Mouse (Mus musculus) neural tube, embryonic 14.5 days (tissue): Measurements from ENCODE around the gene Usp18. TPM values are rescaled to one million over a fixed set of nuclear protein-coding genes. Genes with fewer than 3 reads are reported as not detected.

ENCODE experiments used
- ATAC-seq: fragments of 200-750 bp; cut with Nextera tagmentation; 2 replicates; pipeline ENCODE4 v1.8.0; 2017; ENCODE audit warnings: low read depth, mild to moderate bottlenecking, moderate TSS enrichment, moderate library complexity
- H3K27ac ChIP-seq: fragments of 300-500 bp; sonication (generic); 2 replicates; pipeline ENCODE4 v1.5.1; 2014; ENCODE audit warnings: low read depth, mild to moderate bottlenecking, control low read depth, low read length, moderate library complexity, mixed read lengths
- H3K27me3 ChIP-seq: fragments of 300-500 bp; sonication (generic); 2 replicates; pipeline ENCODE4 v1.6.1; 2014; ENCODE audit warnings: low read length; ENCODE audit not compliant: control insufficient read depth, insufficient read depth
- H3K36me3 ChIP-seq: fragments of 300-500 bp; sonication (generic); 2 replicates; pipeline ENCODE4 v1.6.1; 2014; ENCODE audit warnings: low read length, mixed read lengths; ENCODE audit not compliant: control insufficient read depth, insufficient read depth
- H3K4me1 ChIP-seq: fragments of 300-500 bp; sonication (generic); 2 replicates; pipeline ENCODE4 v1.6.1; 2014; ENCODE audit warnings: low read length; ENCODE audit not compliant: control insufficient read depth, insufficient read depth
- H3K4me2 ChIP-seq: fragments of 300-500 bp; sonication (generic); 2 replicates; pipeline ENCODE4 v1.6.1; 2014; ENCODE audit warnings: mild to moderate bottlenecking, low read depth, low read length, control low read depth
- H3K4me3 ChIP-seq: fragments of 300-500 bp; sonication (generic); 2 replicates; pipeline ENCODE4 v1.5.1; 2014; ENCODE audit warnings: low read depth, low read length, control low read depth, mixed read lengths
- H3K9ac ChIP-seq: fragments of 300-500 bp; sonication (generic); replicated peaks from 2 replicates; pipeline ENCODE4 v1.6.1; 2014; ENCODE audit warnings: low read depth, mild to moderate bottlenecking, control low read depth, low read length, mixed read lengths
- H3K9me3 ChIP-seq: fragments of 300-500 bp; sonication (generic); 2 replicates; pipeline ENCODE4 v1.6.1; 2016; ENCODE audit warnings: low read length; ENCODE audit not compliant: control insufficient read depth
- WGBS: fragments of 180-500 bp; shearing (Covaris S2); extraction: QIAGEN DNeasy Blood & Tissue Kit; methylation state at CpG from one replicate; pipeline ENCODE4 v1.1.7; 2014; 5-methylcytosine and 5-hydroxymethylcytosine counted together
- polyA plus RNA-seq: library from polyadenylated mRNA; unstranded; fragments of >200 nt; fragmentation: Nextera tagmentation; extraction: Ambion mirVana; gene quantifications from 2 replicates; pipeline ENCODE4 v1.2.1, GENCODE M21; 2014

Gene Usp18
- polyA plus RNA-seq, 1 experiment from 2014 or later: 0.54 TPM

DNA sequence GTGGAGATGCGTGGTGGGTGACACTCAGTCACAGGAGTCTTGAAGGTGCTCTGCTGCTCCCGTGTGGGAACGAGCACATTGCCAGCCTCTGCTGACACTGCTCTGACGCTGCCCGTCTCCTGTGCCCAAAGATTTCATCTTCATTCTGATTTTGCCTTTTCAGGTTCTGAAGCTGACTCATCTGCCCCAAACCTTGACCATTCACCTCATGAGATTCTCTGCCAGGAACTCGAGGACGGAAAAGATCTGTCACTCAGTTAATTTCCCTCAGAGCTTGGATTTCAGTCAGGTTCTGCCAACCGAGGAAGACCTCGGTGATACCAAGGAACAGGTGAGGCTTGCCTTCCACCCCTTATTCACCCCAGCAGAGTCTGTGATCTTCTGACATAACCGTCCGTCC lies 16.8 kb downstream of the Usp18 start:
- no peak overlapping the region for H3K9ac ChIP-seq
- no peak for ATAC-seq

DNA sequence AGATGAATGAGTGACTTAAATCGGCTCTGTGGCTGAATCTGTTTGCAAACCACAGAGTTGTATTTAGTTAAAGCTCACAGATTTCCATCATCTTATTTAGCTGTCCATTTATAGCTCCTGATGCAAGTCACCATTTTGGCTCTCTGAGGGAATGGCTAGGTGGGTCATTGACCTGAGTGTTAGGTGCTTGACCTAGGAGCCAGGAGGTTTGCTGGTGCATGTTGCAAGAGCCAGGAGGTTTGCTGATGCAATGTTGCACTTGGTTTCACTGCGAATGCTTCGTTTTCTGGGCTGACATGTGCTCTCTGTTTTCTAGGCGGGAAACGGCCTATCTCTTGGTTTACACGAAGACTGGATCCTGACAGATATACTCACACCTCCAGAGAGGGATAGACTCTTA lies 24.4 kb downstream of the Usp18 start:
- Histone ChIP-seq H3K4me2 (no peak overlapping the region), H3K27me3 (no peaks in the 10 kb centered on the region), H3K27ac (no peak overlapping the region), H3K9ac (no peak overlapping the region), H3K9me3 (no peaks in the 10 kb centered on the region), H3K36me3 (no peaks in the 10 kb centered on the region), H3K4me1 (no peaks in the 10 kb centered on the region), H3K4me3 (no peak overlapping the region)
- WGBS: 84% methylated on average over 6 of the region's 6 CpGs
- ATAC-seq: no peak

More for the DNA sequence above, 16.8 kb downstream of the Usp18 start:
- 94% methylated on average over 11 of the region's 11 CpGs for WGBS
- H3K27ac ChIP-seq: no peak overlapping the region
- no peaks in the 10 kb centered on the region for H3K4me1 ChIP-seq
- H3K4me3 ChIP-seq: no peak overlapping the region
- no peaks in the 10 kb centered on the region for H3K9me3 ChIP-seq
- no peaks in the 10 kb centered on the region for H3K27me3 ChIP-seq
- H3K4me2 ChIP-seq: no peak overlapping the region
- H3K36me3 ChIP-seq: no peaks in the 10 kb centered on the region

GRCm38 (mm10) chr6:121271707-121272074 lies 26.0 kb downstream of the Usp18 start:
- Histone ChIP-seq H3K4me3 (no peak overlapping the region), H3K27me3 (no peaks in the 10 kb centered on the region), H3K36me3 (no peaks in the 10 kb centered on the region), H3K27ac (no peak overlapping the region), H3K9me3 (no peaks in the 10 kb centered on the region), H3K4me2 (peak overlapping the region; percentile 59; the same call in 1 of the 2 replicates), H3K9ac (no peak overlapping the region), H3K4me1 (no peaks in the 10 kb centered on the region)
- ATAC-seq: peak; percentile 20; the same call in 1 of the 2 replicates
- 10% methylated on average over 4 of the region's 4 CpGs for WGBS

DNA sequence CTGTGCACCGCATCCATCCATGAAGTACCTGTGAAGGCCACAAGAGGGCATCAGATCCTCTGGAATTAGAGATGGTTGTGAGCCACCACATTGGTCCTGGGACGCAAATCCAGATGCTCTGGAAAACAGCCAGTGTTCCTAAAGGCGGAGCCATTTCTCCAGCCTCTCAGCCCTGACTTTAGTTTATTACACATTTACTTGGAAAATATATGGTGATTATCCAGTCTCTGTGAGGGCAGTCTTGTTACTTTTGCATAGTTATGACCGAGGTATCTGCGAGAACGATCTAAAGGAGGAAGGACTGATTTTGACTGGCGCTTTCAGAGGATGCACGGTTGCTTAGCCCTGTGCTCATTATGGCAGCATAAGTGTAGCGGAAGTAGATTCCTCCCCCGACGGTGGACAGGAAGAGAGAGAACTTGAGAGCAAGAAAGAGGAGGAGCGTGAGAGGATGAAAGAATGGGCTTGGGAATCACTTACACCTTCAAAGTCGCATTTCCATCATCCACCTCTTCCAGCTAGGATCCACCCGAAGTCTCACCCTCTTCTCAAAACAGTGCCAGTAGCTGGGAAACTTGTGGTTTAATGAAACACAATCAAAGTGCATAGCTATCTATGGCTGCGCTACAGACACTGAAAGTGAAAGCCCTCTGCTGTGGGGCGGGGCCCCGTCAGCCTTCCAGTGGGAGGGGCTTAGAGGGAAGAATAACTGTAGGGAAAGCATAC lies 26.5 kb downstream of the Usp18 start:
- H3K4me1 ChIP-seq: no peaks in the 10 kb centered on the region
- WGBS: 13% methylated on average over 17 of the region's 17 CpGs
- H3K4me2 ChIP-seq: peak overlapping the region; percentile 59
- peak; percentile 92 for ATAC-seq
- H3K27me3 ChIP-seq: no peaks in the 10 kb centered on the region
- H3K27ac ChIP-seq: peak overlapping the region; percentile 52
- no peaks in the 10 kb centered on the region for H3K9me3 ChIP-seq
- 0 out of 2 replicates have a peak overlapping the region, but pooled peaks have one; percentile 17 for H3K9ac ChIP-seq
- H3K36me3 ChIP-seq: no peaks in the 10 kb centered on the region
- peak overlapping the region; percentile 36 for H3K4me3 ChIP-seq

- 82% methylated on average over 3 of the region's 3 CpGs for WGBS
- H3K9ac ChIP-seq: no peak overlapping the region
- H3K36me3 ChIP-seq: no peaks in the 10 kb centered on the region
- no peak for ATAC-seq
- no peak overlapping the region for H3K4me3 ChIP-seq
- no peak overlapping the region for H3K27ac ChIP-seq
- H3K27me3 ChIP-seq: no peaks in the 10 kb centered on the region
- no peaks in the 10 kb centered on the region for H3K9me3 ChIP-seq
- H3K4me1 ChIP-seq: no peaks in the 10 kb centered on the region
- no peak overlapping the region for H3K4me2 ChIP-seq
These were observed 28.6 kb downstream of the Usp18 start for GRCm38 (mm10) chr6:121274356-121274755.

DNA sequence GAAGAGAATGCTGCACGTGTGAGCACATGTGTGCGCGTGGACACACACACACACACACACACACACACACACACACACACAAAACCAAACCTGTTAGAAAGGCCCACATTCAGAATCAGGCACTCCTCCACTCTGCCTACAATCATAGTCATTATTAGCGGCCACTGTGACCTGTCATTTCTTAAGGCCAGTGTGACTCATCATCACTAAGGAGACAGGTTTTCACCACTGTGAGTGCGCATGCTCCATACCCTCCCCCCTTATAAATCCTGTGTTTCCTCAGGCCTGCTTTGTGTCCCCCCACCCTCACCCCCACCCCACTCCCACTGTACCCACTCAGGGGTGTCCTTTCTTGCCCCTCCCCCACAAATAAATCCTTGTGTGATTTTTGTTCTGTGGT lies 38.4 kb downstream of the Usp18 start:
- H3K4me1 ChIP-seq: no peaks in the 10 kb centered on the region
- no peak overlapping the region for H3K27ac ChIP-seq
- H3K27me3 ChIP-seq: no peaks in the 10 kb centered on the region
- 97% methylated on average over 5 of the region's 5 CpGs for WGBS
- no peaks in the 10 kb centered on the region for H3K36me3 ChIP-seq
- no peak for ATAC-seq
- H3K9ac ChIP-seq: no peak overlapping the region
- no peak overlapping the region for H3K4me3 ChIP-seq
- H3K4me2 ChIP-seq: no peak overlapping the region
- H3K9me3 ChIP-seq: no peaks in the 10 kb centered on the region

DNA sequence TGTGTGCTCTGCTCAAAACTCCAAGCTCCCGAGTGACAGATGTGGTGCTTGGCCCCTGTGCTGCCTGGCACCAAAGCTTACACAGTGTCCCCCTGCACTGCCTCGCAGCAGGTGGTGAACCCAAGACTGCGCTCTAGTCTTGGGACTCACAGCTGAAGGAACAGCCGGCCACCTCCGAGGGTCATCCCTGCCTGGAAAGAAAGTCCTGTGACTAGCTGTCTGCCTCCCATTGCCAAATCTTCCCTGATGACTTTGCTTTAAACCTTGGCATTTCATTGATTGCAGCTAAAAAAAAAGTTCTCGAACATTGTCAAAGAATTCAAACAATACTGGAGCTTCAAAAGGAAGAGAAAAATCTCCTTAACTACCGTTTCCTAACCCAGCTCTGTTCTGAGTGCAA lies 53.6 kb downstream of the Usp18 start:
- Histone ChIP-seq H3K9ac (no peak overlapping the region), H3K4me3 (no peak overlapping the region), H3K4me1 (no peaks in the 10 kb centered on the region), H3K4me2 (no peak overlapping the region), H3K27ac (no peak overlapping the region), H3K27me3 (no peaks in the 10 kb centered on the region), H3K9me3 (no peaks in the 10 kb centered on the region), H3K36me3 (no peaks in the 10 kb centered on the region)
- ATAC-seq: no peak
- WGBS: 54% methylated on average over 7 of the region's 7 CpGs

DNA sequence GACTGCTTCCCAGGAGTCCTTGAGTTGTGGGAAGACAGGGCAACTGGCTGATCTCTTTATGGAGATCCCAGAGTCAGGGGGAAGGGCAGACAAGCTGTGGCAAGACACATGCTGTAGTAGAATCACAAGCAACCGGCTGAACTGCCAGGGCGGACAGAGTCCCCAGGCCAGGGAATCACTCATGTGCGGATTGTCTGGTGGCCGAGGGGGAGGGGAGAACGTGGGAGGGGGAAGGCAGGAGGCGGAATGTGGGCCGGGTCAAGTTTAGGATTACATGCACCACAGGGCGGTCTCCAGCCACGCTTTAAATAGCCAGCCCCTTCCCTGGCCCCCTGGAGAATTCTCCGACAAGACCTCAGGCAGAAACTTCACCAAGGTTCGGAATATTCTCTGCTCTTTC lies 54.2 kb downstream of the Usp18 start, which contains the start of gene Slc6a13:
Gene Slc6a13, plus strand, starts transcription at position 274 of the 400 bp plus-strand sequence.
- Histone ChIP-seq H3K9ac (no peak within 1 kb of the TSS), H3K27ac (no peak within 1 kb of the TSS), H3K4me2 (no peak within 1 kb of the TSS), H3K9me3 (no peaks in the 10 kb centered on the region), H3K4me3 (no peak within 1 kb of the TSS), H3K4me1 (no peaks in the 10 kb centered on the region), H3K27me3 (no peaks in the 10 kb centered on the region), H3K36me3 (no peaks in the 10 kb centered on the region)
- WGBS: 7% methylated on average over 11 of the region's 11 CpGs
- no peak for ATAC-seq

GRCm38 (mm10) chr6:121300504-121300903 lies 54.8 kb downstream of the Usp18 start:
- Histone ChIP-seq H3K9me3 (no peaks in the 10 kb centered on the region), H3K4me1 (no peaks in the 10 kb centered on the region), H3K4me3 (no peak overlapping the region), H3K9ac (no peak overlapping the region), H3K27me3 (no peaks in the 10 kb centered on the region), H3K36me3 (no peaks in the 10 kb centered on the region), H3K27ac (no peak overlapping the region), H3K4me2 (no peak overlapping the region)
- ATAC-seq: no peak
- 56% methylated on average over 9 of the region's 9 CpGs for WGBS
